Mouse (Mus musculus) induced T-regulatory cell, adult 2 months (primary cell): ENCODE data around the gene Isg20.

ENCODE experiments used
- DNase-seq: peaks from one replicate; pipeline ENCODE4 v3.0.0-alpha.2; 2012; ENCODE audit warnings: low read depth

The Isg20 gene

DNA sequence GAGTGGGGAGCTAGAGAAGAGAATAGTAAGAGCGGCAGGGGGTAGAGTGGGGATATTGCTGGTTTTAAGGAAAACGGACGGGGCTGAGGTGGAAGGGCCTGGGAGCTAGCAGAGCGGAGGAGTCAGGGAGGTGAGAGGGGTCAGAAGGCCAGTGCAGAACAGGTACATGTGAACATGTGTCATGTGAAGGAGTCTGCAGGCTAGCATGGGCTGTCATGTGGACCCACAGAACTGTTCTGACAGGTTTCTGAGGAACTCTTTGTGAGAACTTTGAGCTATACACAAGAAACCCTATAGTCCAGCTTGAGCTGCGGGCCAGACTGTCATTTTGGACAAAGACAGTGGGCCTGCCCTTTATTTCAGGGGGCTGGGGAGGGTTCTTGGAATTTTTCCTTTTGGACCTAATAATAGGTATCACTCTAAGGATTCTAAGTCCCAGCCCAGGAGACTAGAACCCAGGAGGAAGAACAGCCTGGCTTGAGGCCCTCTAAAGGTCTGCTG is at the start of gene Isg20:
Gene Isg20, plus strand, starts transcription at position 451 of the 501 bp plus-strand sequence.
- DNase-seq, result no peak

DNA sequence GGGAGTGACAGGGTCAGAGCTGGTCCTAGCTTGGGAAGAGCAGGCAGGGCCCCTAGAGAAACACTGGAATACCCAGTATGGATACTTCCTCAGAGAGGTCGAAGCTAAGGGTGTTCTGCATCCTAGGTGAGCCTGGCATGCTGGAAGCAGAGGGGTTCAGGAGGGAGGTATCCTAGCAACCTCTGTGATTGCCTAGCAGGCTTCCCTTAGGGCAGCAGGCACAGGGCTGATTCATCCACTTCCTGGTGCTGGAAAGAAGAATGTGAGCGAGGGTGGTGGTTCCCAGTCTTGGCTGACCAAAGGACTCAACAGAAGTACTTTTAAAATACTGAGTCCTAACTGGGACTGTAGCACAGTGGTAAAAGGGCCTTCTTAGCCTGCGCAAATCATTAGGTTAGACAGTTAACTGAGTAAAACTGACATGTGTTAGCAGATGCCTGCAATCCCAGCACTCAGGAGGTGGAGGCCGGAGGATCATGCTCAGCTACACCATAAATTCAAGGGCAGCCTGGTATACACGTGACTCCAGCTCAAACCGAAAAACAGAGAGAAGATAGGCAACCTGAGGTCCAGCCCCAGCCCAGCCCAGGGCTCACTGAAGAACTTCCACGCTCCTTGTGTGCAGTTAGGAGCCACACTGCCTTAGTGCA is 49.3 kb upstream of the Isg20 start:
- no peak for DNase-seq

GRCm38 (mm10) chr7:78864446-78864802 is 48.8 kb upstream of the Isg20 start:
- no peak for DNase-seq

- no peak for DNase-seq
Measured at GRCm38 (mm10) chr7:78865212-78865949, 47.8 kb upstream of the Isg20 start.

- DNase-seq, result no peak
Measured at GRCm38 (mm10) chr7:78868731-78869130, 44.5 kb upstream of the Isg20 start.

- no peak for DNase-seq
Measured at GRCm38 (mm10) chr7:78872366-78872765, 40.9 kb upstream of the Isg20 start.

- DNase-seq, result no peak
Measured at GRCm38 (mm10) chr7:78872831-78873230, 40.4 kb upstream of the Isg20 start.

- DNase-seq, result no peak
Measured at GRCm38 (mm10) chr7:78881607-78882468, 31.4 kb upstream of the Isg20 start.

- no peak for DNase-seq
Measured at GRCm38 (mm10) chr7:78882469-78882837, 30.8 kb upstream of the Isg20 start.

DNA sequence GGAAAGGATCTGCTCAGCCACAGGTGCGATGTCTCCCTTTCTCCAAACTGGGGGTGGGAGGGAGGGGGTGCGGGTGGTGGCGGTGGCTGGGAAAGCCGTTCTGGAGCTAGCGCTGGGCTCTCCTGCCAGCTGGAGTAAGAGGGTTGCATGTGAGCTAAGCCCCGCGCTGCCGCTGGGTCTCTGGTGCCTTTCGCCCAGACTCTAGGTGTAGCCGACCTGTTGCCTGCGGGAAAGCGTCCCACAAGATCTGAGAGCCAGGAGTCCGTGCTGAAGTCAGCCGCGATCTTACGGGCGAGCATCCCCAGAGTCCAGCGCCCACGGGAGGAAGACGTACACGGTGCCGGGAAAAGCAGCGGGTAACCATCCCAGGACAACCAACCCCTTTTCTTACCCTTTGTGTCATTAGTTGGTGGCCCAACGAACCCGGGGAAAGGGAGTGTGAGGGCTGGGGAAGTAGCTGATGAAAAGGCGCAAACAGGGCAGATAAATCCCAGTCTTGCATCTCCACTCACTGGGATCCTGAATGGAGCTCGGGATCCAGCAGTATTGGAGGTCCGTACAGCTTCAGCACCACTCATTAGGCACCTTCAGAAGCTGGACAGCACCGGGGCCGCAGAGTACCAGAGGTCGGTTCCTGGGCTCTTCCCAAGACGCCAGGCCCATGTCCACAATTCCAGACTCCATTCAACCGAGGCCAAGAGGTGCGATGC is 30.1 kb upstream of the Isg20 start:
- DNase-seq, result no peak

GRCm38 (mm10) chr7:78883726-78884060 is 29.5 kb upstream of the Isg20 start:
- no peak for DNase-seq

DNA sequence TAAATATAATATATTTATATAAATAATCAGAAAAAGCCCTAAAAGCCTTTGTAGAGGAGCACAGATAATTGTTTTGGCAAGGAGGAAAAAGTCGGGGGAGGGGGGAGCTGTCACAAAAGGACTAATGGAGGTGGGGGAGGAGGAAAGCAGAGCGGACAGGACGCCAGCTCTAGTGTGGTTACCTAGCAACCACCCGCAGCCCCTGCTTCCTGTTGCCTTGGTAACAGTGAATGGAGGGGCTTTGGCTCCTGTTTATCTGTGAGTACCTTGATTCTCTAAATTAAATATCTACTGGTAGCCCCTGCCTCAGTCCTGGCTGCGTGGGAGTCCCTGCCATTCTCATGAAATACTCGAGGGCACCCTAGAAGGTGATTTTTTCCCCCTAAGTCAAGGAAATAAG is 29.1 kb upstream of the Isg20 start:
- DNase-seq, result no peak

DNA sequence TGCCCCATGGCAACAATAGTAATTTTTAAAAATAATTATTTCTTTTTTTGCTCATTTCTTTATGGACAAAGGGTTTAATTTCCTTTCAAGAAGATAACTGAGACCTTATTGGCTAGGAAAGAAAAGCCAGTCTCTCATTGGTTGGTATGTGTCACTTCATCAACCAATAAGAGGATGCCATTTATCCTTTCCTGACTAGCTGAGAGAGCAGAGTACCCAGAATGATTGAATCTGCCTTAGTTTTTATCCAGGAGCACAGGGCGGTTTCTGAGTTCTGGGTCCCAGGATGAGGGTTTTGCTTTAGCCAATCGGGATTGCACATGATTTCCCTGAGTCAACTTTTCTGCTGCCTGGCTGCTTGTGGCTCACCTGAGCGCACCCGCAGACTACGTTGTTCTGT is 27.8 kb upstream of the Isg20 start:
- DNase-seq, result no peak

DNA sequence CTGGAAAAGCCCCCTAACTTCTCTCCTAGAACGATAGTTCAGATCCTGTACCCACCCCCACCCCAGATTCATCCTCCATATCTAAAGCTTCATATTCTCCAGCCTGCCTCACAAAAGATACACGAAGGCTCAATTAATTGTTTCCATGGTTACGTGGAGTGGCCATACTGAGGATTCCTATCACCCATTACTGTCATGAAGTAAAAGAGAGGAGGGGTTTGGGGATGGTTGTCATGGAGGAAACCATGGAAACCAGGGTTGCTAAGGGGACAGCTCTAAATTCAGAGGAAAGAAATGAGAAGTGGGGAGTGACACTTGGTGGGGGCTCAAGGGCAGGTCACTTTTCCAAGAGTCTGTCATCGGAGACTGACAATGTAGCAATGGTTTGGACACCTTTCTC is 26.7 kb upstream of the Isg20 start:
- DNase-seq, result no peak

- no peak for DNase-seq
Measured at GRCm38 (mm10) chr7:78887431-78887842, 25.8 kb upstream of the Isg20 start.

- peak; percentile 90 for DNase-seq
Measured at GRCm38 (mm10) chr7:78890641-78891040, 22.6 kb upstream of the Isg20 start.

DNA sequence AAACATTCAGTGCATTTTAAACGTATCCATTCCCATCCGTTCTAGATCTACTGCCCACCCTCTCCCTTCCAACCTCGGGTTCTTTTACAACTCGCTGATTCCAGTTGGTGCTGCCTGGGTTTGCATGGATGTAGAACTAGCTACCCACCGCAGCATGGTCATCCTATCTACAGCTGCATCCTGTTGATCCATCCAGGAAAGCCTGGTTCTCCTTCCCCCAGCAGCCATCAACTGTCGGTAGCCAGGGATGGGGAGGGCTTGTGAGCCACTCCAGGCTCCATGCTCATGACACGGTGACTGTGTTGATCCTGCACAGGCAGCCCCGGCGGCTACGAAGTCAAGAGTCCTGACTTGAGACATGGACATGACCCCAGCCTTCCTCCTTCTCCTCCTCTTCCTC is 19.3 kb upstream of the Isg20 start:
- no peak for DNase-seq

GRCm38 (mm10) chr7:78895021-78895652 is 18.1 kb upstream of the Isg20 start:
- DNase-seq, result no peak

GRCm38 (mm10) chr7:78895653-78896333 is 17.4 kb upstream of the Isg20 start, which contains the start of gene Aen:
TSS of gene Aen (plus strand) at chr7:78895854.
- DNase-seq, result peak; percentile 99

DNA sequence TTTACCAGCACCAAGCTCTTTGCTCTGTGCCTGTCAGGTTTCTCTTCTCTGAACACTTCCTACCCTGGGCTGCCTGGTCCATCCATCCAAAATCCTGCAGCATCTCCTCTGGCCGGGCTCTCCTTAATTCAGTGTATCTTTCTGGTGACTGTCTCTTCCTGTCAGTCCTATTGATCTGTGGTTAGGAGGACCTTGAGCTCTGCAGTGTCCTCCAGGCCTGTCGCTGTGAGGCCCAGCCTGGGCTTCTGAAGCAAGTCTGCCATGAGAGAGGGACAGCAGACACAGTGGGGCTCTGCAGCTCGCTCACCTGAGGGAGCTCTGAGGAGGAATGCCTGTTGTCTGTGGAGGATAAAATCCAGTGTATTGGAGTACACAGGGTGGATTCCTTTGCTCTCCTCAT is 15.7 kb upstream of the Isg20 start:
- DNase-seq, result no peak
